Mouse (Mus musculus): ENCODE measurements around the gene Ercc6. TPM values are rescaled to one million over a fixed set of nuclear protein-coding genes. Genes with fewer than 3 reads are reported as not detected.

Gene Ercc6
- total RNA-seq (2014; rRNA removed) = 9.9 and 17.6 TPM in 2 replicates
- 16.8 and 18.5 TPM in 2 replicates for polyA plus RNA-seq (2015; fragmentation: Nextera tagmentation; extraction: Ambion mirVana)

DNA sequence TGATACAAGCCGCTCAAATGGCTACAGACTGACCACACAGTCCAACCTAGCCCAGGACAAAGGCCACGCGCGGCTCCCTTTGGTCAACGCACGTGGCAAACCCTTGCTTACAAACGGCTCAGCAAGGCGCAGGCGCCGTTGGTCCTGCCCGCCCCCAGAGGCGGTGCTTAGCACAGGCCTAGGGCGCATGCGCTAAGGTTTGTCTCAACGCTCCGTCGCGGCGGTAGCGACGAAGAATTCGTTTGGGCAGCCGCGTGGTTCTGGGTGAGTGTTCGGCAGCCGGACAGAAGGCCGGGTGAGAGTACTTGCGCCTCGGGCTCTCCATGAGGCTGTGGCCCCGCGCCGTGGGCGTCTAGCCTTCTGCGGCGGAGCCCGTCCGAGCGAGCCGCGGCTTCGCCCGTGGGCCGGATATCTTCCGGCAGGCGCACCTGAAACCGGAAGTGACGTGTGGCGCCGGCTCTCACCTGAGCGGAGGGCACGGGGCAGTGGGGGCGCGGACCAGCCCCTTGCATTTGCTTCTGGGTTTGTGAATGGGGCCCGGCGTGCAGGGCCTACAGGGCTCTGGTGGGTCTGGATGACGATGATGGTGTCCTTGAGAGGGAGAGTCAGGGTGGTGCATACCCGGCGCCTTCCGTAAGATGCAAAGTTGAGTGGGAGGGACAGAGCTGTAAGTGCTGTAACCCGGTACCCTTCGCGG lies at the start of gene Ercc6:
Gene Ercc6 (plus strand): TSS at position 186 of the 697 bp plus-strand sequence.
- under 1% methylated on average over 61 of the region's 62 CpGs for WGBS
- Histone ChIP-seq H3K9me3 (ENCODE audit: low read length) (no peaks in the 10 kb centered on the region), H3K36me3 (ENCODE audit: insufficient read depth, low read length) (0 out of 2 replicates have a peak, but pooled peaks cover 8% of the 10 kb centered on the region), H3K4me1 (ENCODE audit: insufficient read depth, low read length) (no peaks in the 10 kb centered on the region), H3K27ac (ENCODE audit: low read depth, low read length) (peak within 1 kb of the TSS; percentile 87), H3K27me3 (ENCODE audit: insufficient read depth, low read length) (no peaks in the 10 kb centered on the region), H3K4me2 (ENCODE audit: low read depth, low read length, poor library complexity, severe bottlenecking) (peak within 1 kb of the TSS; percentile 77), H3K9ac (replicated peaks; ENCODE audit: low read length, poor library complexity, severe bottlenecking) (peak within 1 kb of the TSS; percentile 65), H3K4me3 (ENCODE audit: low read depth, low read length) (peak within 1 kb of the TSS; percentile 76)
- DNase-seq (ENCODE audit: low spot score) (peak; percentile 98), ATAC-seq (ENCODE audit: low FRiP score) (peak; percentile 95)
- peak; percentile 40 for TF ChIP-seq CTCF (IDR thresholded peaks at IDR 0.05)

DNA sequence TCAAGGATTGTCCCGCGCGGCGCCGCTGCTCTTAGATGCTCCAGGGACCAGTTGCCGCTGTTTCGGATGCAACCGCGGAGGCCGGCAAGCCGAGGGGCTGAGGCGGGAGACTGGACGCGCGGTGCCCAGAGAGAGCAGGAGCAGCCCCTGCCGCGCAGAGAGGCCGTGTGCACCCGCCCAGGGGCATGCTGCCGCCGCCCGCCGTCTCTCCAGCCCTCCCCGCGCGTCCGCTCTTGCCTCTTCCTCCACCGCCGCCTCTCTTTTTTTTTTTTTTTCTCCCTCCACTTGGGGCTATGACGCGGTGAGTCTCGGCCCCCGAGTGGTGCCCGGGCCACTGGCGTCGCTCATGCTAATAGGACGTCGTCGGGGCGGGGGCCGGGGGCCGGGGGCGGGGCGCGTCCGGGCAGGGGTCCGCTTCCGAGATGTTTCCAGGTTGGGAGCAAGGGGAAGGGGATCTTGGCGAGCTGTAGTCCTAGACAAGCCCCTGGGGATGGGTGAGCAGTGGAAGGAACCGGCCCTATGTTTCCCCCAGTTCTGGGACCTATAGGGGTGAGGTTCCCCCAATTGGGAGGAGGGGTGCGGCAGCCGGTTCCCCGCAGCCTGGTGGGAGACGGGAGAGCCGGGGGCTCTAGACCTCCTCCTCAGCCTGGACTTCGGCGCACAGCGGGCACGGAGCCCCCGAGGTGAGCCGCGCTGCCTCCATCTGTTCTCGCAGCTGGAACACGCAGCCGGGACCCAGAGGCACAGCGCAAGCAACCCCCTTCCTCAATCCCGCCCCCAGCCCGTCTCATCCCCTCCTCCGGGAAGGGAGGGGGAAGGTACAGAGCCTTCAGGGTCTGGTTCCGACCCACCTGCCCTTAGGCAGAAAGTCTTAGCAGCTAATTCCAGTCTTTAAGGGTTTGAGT lies 48.5 kb upstream of the Ercc6 start, which contains the start of gene Slc18a3:
Gene Slc18a3 (minus strand): TSS at position 250 of the 905 bp plus-strand sequence.
- H3K9me3 ChIP-seq (ENCODE audit: low read length) = no peaks in the 10 kb centered on the region
- H3K4me3 ChIP-seq (ENCODE audit: low read depth, low read length) = peak within 1 kb of the TSS; percentile 38
- under 1% methylated on average over 58 of the region's 70 CpGs for WGBS
- peaks cover 72% of the 10 kb centered on the region for H3K27me3 ChIP-seq (ENCODE audit: insufficient read depth, low read length)
- peak within 1 kb of the TSS; percentile 14 for H3K9ac ChIP-seq (replicated peaks; ENCODE audit: low read length, poor library complexity, severe bottlenecking)
- peaks cover 2% of the 10 kb centered on the region; the same call in 1 of the 2 replicates for H3K4me1 ChIP-seq (ENCODE audit: insufficient read depth, low read length)
- TF ChIP-seq CTCF (IDR thresholded peaks at IDR 0.05) = no peak
- no peak within 1 kb of the TSS for H3K27ac ChIP-seq (ENCODE audit: low read depth, low read length)
- ATAC-seq (ENCODE audit: low FRiP score) (no peak), DNase-seq (ENCODE audit: low spot score) (no peak)
- H3K4me2 ChIP-seq (ENCODE audit: low read depth, low read length, poor library complexity, severe bottlenecking) = peak within 1 kb of the TSS; percentile 60
- H3K36me3 ChIP-seq (ENCODE audit: insufficient read depth, low read length) = no peaks in the 10 kb centered on the region

DNA sequence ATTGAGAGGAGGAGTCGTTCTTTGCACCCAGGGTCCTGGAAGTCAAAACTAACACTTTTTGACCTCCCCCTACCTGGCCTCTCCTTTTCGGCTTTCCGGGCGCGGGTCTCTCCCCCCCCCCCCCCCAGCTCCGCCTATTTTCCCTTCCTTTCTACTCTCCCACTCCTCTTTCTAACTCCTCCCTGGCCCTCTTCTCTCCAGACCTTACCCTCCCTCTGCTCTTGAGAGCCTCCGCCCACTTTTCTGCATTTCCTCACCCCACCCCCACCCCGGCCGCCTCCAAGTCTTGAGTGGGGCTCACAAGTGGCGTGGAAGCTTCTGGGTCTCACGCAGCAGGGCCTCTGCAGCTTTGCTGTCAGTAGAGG lies 47.8 kb upstream of the Ercc6 start:
- Histone ChIP-seq H3K4me2 (ENCODE audit: low read depth, low read length, poor library complexity, severe bottlenecking) (peak overlapping the region; percentile 60; the same call in 1 of the 2 replicates), H3K9ac (replicated peaks; ENCODE audit: low read length, poor library complexity, severe bottlenecking) (no peak overlapping the region), H3K4me1 (ENCODE audit: insufficient read depth, low read length) (peaks cover 2% of the 10 kb centered on the region; the same call in 1 of the 2 replicates), H3K9me3 (ENCODE audit: low read length) (no peaks in the 10 kb centered on the region), H3K27me3 (ENCODE audit: insufficient read depth, low read length) (peaks cover 66% of the 10 kb centered on the region), H3K27ac (ENCODE audit: low read depth, low read length) (no peak overlapping the region), H3K36me3 (ENCODE audit: insufficient read depth, low read length) (no peaks in the 10 kb centered on the region), H3K4me3 (ENCODE audit: low read depth, low read length) (peak overlapping the region; percentile 38; the same call in 1 of the 2 replicates)
- no peak for ATAC-seq (ENCODE audit: low FRiP score)
- DNase-seq (ENCODE audit: low spot score) = no peak
- TF ChIP-seq CTCF (IDR thresholded peaks at IDR 0.05) = no peak
- 3% methylated on average over 7 of the region's 11 CpGs for WGBS

DNA sequence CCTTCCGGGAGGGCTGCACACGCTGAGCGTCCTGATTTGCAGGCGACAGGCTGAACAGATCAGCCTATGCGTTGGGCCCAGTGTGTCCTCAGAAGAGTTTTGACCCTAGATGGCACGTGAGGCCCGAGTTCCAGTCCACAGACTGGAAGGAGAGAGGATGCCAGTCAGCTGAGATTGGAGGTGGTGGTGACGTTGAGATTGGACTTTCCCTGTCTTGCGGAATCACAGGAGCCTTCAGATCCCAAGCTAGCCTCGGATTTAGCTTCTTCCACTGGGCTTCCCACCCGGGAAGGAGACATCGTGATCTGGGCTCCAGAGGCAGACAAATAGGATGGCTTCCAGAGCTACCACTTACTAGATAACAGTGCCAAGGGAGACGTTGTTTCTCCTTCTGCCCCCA lies 47.4 kb upstream of the Ercc6 start, which contains the start of gene Chat:
Gene Chat (minus strand): TSS at position 101 of the 400 bp plus-strand sequence.
- H3K27me3 ChIP-seq (ENCODE audit: insufficient read depth, low read length) = peaks cover 62% of the 10 kb centered on the region
- H3K27ac ChIP-seq (ENCODE audit: low read depth, low read length) = no peak within 1 kb of the TSS
- peak within 1 kb of the TSS; percentile 60 for H3K4me2 ChIP-seq (ENCODE audit: low read depth, low read length, poor library complexity, severe bottlenecking)
- H3K4me3 ChIP-seq (ENCODE audit: low read depth, low read length) = peak within 1 kb of the TSS; percentile 38
- ATAC-seq (ENCODE audit: low FRiP score) = no peak
- TF ChIP-seq CTCF (IDR thresholded peaks at IDR 0.05) = no peak
- peaks cover 2% of the 10 kb centered on the region; the same call in 1 of the 2 replicates for H3K4me1 ChIP-seq (ENCODE audit: insufficient read depth, low read length)
- H3K36me3 ChIP-seq (ENCODE audit: insufficient read depth, low read length) = no peaks in the 10 kb centered on the region
- WGBS = 22% methylated on average over 13 of the region's 13 CpGs
- H3K9ac ChIP-seq (replicated peaks; ENCODE audit: low read length, poor library complexity, severe bottlenecking) = peak within 1 kb of the TSS; percentile 14
- DNase-seq (ENCODE audit: low spot score) = no peak
- no peaks in the 10 kb centered on the region for H3K9me3 ChIP-seq (ENCODE audit: low read length)

DNA sequence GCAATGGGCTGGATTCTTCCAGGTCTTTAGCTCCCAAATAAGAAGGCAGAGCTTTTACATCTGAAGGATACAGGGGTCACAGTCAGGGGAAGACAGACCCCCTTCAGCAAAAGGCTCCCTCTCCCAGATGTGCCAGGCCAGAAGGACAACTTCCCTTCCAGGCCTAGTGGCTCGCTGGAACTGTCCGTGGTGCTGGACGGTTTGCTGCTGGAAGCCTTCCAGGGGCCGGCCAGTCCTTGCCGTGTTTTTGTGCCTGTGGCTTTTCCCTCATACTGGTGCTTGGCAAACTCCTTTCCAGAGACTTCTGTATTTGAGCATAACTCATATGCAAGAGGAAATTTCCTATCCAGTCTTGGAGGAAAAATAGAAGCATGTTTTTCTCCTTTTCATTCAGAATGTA lies 45.7 kb upstream of the Ercc6 start:
- H3K9ac ChIP-seq (replicated peaks; ENCODE audit: low read length, poor library complexity, severe bottlenecking) = no peak overlapping the region
- peaks cover 2% of the 10 kb centered on the region; the same call in 1 of the 2 replicates for H3K4me1 ChIP-seq (ENCODE audit: insufficient read depth, low read length)
- no peak overlapping the region for H3K4me3 ChIP-seq (ENCODE audit: low read depth, low read length)
- no peaks in the 10 kb centered on the region for H3K36me3 ChIP-seq (ENCODE audit: insufficient read depth, low read length)
- 15% methylated on average over 5 of the region's 5 CpGs for WGBS
- H3K9me3 ChIP-seq (ENCODE audit: low read length) = no peaks in the 10 kb centered on the region
- no peak overlapping the region for H3K27ac ChIP-seq (ENCODE audit: low read depth, low read length)
- TF ChIP-seq CTCF (IDR thresholded peaks at IDR 0.05) = no peak
- peaks cover 45% of the 10 kb centered on the region for H3K27me3 ChIP-seq (ENCODE audit: insufficient read depth, low read length)
- ATAC-seq (ENCODE audit: low FRiP score) (no peak), DNase-seq (ENCODE audit: low spot score) (no peak)
- no peak overlapping the region for H3K4me2 ChIP-seq (ENCODE audit: low read depth, low read length, poor library complexity, severe bottlenecking)

Measured in midbrain, postnatal 0 days (tissue).